Mouse (Mus musculus): ENCODE measurements around the gene Nmur1. TPM values are rescaled to one million over a fixed set of nuclear protein-coding genes. Genes with fewer than 3 reads are reported as not detected.

The Nmur1 gene
- total RNA-seq, 4 experiments from 2014 or later: not detected

Small RNA genes lying within 50 kb of the gene (microRNA-seq; reads per million reads assigned to microRNA genes)
- gene mmu-mir-3535: 32.2 to 139 reads per million in 2 experiments

Other genes with a start within 250 kb of the Nmur1 start
- 1 to 10 TPM in 2 of 4 experiments, under 1 TPM in 2; 0.63 to 2.1 (median 1.1) TPM for gene B3gnt7, start 123.4 kb downstream of the Nmur1 start, total RNA-seq (2022)
- gene Ncl, start 66.8 kb downstream of the Nmur1 start, total RNA-seq (2022): 100 to 1,000 TPM; 138 to 171 (median 146) TPM
- not detected for gene Tex44, start 101 bp upstream of the Nmur1 start, total RNA-seq (2022)
- 100 to 1,000 TPM; 420 to 464 (median 444) TPM for gene Ptma, start 100.5 kb upstream of the Nmur1 start, total RNA-seq (2022)
- 10 to 100 TPM; 47.4 to 55.5 (median 49.3) TPM for gene Pde6d, start 156.4 kb upstream of the Nmur1 start, total RNA-seq (2022)
- gene Cops7b, start 156.7 kb upstream of the Nmur1 start, total RNA-seq (2022): 10 to 100 TPM; 18.7 to 21.5 (median 19.8) TPM
- gene Nppc, start 244.3 kb upstream of the Nmur1 start, total RNA-seq (2022): 1 to 10 TPM; 7.3 to 8.6 (median 7.9) TPM